Mouse (Mus musculus) neural tube, embryonic 12.5 days (tissue): ENCODE results near the gene Tdrd1. TPM values are rescaled to one million over a fixed set of nuclear protein-coding genes. Genes with fewer than 3 reads are reported as not detected.

Experiments
- ATAC-seq: fragments of 200-750 bp; cut with Nextera tagmentation; 2 replicates; pipeline ENCODE4 v1.8.0; 2017; ENCODE audit warnings: low read depth, mild to moderate bottlenecking, moderate TSS enrichment, moderate library complexity; ENCODE audit not compliant: low FRiP score
- H3K27ac ChIP-seq: fragments of 300-500 bp; sonication (generic); 2 replicates; pipeline ENCODE4 v1.5.1; 2016
- H3K27me3 ChIP-seq: fragments of 300-500 bp; sonication (generic); replicated peaks from 2 replicates; pipeline ENCODE4 v1.6.1; 2016; ENCODE audit warnings: mild to moderate bottlenecking
- H3K36me3 ChIP-seq: fragments of 300-500 bp; sonication (generic); 2 replicates; pipeline ENCODE4 v1.6.1; 2016; ENCODE audit warnings: mild to moderate bottlenecking
- H3K4me1 ChIP-seq: fragments of 300-500 bp; sonication (generic); 2 replicates; pipeline ENCODE4 v1.6.1; 2016
- H3K4me2 ChIP-seq: fragments of 300-500 bp; sonication (generic); replicated peaks from 2 replicates; pipeline ENCODE4 v1.6.1; 2016; ENCODE audit warnings: mild to moderate bottlenecking
- H3K4me3 ChIP-seq: fragments of 300-500 bp; sonication (generic); 2 replicates; pipeline ENCODE4 v1.5.1; 2016
- H3K9ac ChIP-seq: fragments of 300-500 bp; sonication (generic); 2 replicates; pipeline ENCODE4 v1.6.1; 2016; ENCODE audit warnings: mild to moderate bottlenecking
- H3K9me3 ChIP-seq: fragments of 300-500 bp; sonication (generic); 2 replicates; pipeline ENCODE4 v1.6.1; 2016; ENCODE audit warnings: mild to moderate bottlenecking
- WGBS: fragments of 180-500 bp; shearing (Covaris S2); methylation state at CpG from one replicate; pipeline ENCODE4 v1.1.7; 2016; 5-methylcytosine and 5-hydroxymethylcytosine counted together
- polyA plus RNA-seq: library from polyadenylated mRNA; unstranded; fragments of >200 nt; fragmentation: Nextera tagmentation; extraction: Ambion mirVana; gene quantifications from 2 replicates; pipeline ENCODE4 v1.2.1, GENCODE M21; 2016

Tdrd1 gene
- polyA plus RNA-seq, 1 experiment from 2014 or later = 0.76 TPM

GRCm38 (mm10) chr19:56838942-56839706 lies 13.1 kb downstream of the Tdrd1 start:
- Histone ChIP-seq H3K9me3 (no peaks in the 10 kb centered on the region), H3K9ac (no peak overlapping the region), H3K27ac (no peak overlapping the region), H3K36me3 (no peaks in the 10 kb centered on the region), H3K4me1 (peaks cover 4% of the 10 kb centered on the region; the same call in 1 of the 2 replicates), H3K27me3 (no peaks in the 10 kb centered on the region), H3K4me3 (no peak overlapping the region), H3K4me2 (no peak overlapping the region)
- 74% methylated on average over 17 of the region's 17 CpGs for WGBS
- ATAC-seq = no peak

DNA sequence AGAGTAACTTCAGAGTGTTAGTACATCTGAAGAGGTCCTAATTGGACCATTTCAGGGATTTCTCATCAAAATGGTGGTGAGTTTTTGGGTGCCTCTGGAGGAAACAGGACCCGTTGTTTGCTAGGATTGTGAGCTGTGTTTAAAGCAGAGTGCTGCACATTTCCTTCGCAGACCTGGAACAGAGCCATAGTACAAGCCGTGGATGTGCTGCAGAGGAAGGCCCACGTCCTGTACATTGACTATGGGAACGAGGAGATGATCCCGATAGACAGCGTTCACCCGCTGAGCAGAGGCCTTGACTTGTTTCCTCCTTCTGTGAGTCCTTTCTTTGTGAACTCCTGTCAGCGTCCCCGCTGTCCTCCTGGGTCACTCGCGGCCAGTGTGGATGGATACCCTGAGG lies 17.0 kb downstream of the Tdrd1 start:
- Histone ChIP-seq H3K36me3 (no peaks in the 10 kb centered on the region), H3K27me3 (no peaks in the 10 kb centered on the region), H3K9me3 (peaks cover 15% of the 10 kb centered on the region; the same call in 1 of the 2 replicates), H3K4me3 (no peak overlapping the region), H3K4me1 (no peaks in the 10 kb centered on the region; the same call in 1 of the 2 replicates), H3K9ac (no peak overlapping the region), H3K4me2 (no peak overlapping the region), H3K27ac (no peak overlapping the region)
- ATAC-seq = no peak
- WGBS = 85% methylated on average over 12 of the region's 12 CpGs

DNA sequence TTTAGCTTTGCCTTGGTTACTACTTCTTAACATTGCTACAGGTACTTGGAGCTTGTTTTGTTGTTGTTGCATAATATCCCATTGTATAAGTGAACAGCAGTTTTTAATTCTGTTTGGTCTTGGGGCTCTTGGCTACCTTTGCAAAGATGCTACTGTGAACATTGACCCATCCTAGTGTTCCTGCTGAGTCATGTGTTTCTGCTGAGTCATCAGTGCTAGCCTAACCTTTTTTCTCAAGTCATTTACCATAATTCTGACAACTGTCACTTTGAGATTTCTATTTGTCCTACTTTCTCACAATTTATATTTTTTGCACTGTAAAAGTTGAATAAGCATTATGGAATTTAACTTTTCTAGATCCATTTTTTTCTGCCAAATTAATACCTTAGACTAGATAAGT lies 26.6 kb downstream of the Tdrd1 start:
- Histone ChIP-seq H3K4me3 (no peak overlapping the region), H3K4me1 (no peaks in the 10 kb centered on the region)
- no peak for ATAC-seq

DNA sequence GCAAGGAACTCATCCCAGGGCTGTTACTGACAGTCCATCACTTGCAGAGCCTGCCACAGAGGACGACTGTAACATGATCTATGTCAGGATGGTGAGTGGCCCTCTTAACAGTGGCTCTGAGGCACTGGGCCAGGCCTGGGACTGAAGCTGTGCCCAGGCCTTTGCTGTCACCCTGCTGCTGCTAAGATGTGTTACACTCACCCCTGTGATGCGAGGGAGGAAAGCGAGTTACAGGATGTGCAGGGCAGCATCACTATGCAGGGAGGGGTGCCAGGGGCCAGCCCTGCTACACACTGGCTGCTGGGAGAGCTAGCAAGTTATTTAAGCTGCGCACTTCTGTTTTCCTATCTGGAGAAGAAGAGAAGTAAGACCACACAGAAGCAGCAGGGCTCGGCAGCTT lies 30.4 kb downstream of the Tdrd1 start:
- no peak overlapping the region for H3K4me2 ChIP-seq
- H3K27ac ChIP-seq = no peak overlapping the region
- ATAC-seq = no peak
- no peaks in the 10 kb centered on the region for H3K4me1 ChIP-seq
- H3K9ac ChIP-seq = no peak overlapping the region
- WGBS = 51% methylated on average over 5 of the region's 5 CpGs
- H3K36me3 ChIP-seq = no peaks in the 10 kb centered on the region
- H3K4me3 ChIP-seq = no peak overlapping the region
- no peaks in the 10 kb centered on the region for H3K9me3 ChIP-seq
- H3K27me3 ChIP-seq = no peaks in the 10 kb centered on the region

More for the DNA sequence above, 26.6 kb downstream of the Tdrd1 start:
- Histone ChIP-seq H3K27ac (no peak overlapping the region), H3K27me3 (no peaks in the 10 kb centered on the region), H3K36me3 (no peaks in the 10 kb centered on the region), H3K9ac (no peak overlapping the region), H3K9me3 (0 out of 2 replicates have a peak, but pooled peaks cover under 1% of the 10 kb centered on the region), H3K4me2 (no peak overlapping the region)

GRCm38 (mm10) chr19:56867701-56868100 lies 41.7 kb downstream of the Tdrd1 start:
- H3K4me3 ChIP-seq = no peak overlapping the region
- no peaks in the 10 kb centered on the region for H3K36me3 ChIP-seq
- no peaks in the 10 kb centered on the region for H3K9me3 ChIP-seq
- H3K27ac ChIP-seq = no peak overlapping the region
- no peak for ATAC-seq
- peaks cover 9% of the 10 kb centered on the region for H3K27me3 ChIP-seq
- no peak overlapping the region for H3K4me2 ChIP-seq
- WGBS = 69% methylated on average over 4 of the region's 4 CpGs
- H3K9ac ChIP-seq = no peak overlapping the region
- H3K4me1 ChIP-seq = no peaks in the 10 kb centered on the region

DNA sequence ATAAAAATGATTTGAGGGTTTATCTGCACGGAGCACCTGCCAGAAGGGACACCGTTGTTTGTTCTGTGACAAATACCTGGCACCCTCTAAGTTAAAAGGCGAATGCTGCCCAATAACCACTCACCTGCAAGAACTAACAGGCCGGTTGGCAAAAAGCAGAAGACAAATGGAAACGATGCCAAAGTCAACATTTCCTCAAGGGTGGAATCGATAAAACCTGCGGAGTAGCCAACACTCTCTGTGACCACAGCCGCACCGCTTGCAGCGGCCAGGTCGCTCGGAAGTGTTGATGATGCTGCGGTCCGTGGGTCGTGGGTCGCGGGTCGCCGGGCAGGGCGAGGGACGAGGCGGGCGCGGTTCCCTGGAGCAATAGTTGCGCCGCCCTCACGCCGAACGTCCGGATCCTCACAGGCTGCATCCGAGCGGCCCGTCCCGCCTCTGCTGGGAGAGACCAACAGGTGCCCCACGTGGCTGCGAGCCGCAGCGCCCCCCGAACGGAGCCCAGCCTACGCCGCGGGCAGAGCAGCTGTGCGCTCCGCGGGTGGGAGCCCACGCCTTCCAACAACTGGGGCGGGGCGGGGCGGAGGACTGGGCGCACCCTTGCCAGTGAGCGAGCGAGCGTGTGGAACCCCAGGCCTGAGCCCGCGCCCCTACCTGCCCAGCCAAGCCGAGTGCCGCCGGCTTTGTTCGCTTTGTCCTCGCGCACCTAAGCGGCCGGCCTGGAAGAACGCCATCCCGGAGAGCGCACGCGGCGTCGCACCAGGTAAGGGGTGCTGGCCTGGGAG lies 48.0 kb downstream of the Tdrd1 start, which contains the start of gene Vwa2:
TSS of gene Vwa2 (plus strand) at position 434 of the 785 bp plus-strand sequence.
- Histone ChIP-seq H3K4me1 (peaks cover 14% of the 10 kb centered on the region), H3K27me3 (peaks cover 47% of the 10 kb centered on the region), H3K4me2 (peak within 1 kb of the TSS; percentile 97), H3K27ac (no peak within 1 kb of the TSS), H3K9ac (peak within 1 kb of the TSS; percentile 44), H3K4me3 (peak within 1 kb of the TSS; percentile 48), H3K9me3 (no peaks in the 10 kb centered on the region), H3K36me3 (no peaks in the 10 kb centered on the region)
- 3% methylated on average over 71 of the region's 71 CpGs for WGBS
- ATAC-seq = no peak

DNA sequence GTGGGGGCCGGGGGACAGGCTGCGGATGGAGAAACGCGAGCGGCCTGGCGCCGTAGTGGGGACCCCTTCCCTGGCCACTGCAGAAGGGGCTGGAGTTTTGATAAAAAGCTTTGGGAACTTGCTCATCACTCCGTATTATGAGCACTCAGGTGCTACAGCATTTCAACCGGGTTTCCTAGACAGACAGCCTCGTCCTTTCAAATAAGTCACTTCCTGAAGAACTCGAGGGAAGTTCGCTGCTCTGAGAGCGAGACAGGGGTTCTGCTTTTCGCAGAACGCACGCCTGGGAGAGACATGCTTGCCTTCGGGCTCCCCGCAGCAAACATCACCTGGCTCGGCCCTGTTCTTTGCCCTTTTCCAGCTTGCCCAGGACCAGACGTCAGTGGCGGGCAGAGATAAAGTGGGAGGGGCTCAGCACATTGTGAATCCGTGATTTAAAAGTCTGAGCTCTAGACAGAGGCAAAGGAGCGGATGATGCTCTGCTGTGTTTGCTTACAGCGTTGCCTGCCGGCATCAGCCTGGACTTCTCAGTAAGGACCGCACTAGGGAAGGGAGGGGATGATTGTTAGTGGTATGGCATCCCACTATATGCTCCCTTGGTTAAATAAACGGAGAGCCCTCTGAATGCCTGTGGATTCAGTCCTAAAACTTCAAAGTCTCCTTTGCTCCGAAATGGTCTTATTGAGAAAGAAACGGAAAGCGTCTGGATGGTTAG lies 48.7 kb downstream of the Tdrd1 start:
- peak overlapping the region; percentile 48 for H3K4me3 ChIP-seq
- peaks cover 47% of the 10 kb centered on the region for H3K27me3 ChIP-seq
- 9% methylated on average over 30 of the region's 30 CpGs for WGBS
- H3K9me3 ChIP-seq = no peaks in the 10 kb centered on the region
- peaks cover 14% of the 10 kb centered on the region for H3K4me1 ChIP-seq
- H3K9ac ChIP-seq = peak overlapping the region; percentile 44; the same call in 1 of the 2 replicates
- H3K4me2 ChIP-seq = peak overlapping the region; percentile 97
- no peaks in the 10 kb centered on the region for H3K36me3 ChIP-seq
- H3K27ac ChIP-seq = no peak overlapping the region
- ATAC-seq = no peak

DNA sequence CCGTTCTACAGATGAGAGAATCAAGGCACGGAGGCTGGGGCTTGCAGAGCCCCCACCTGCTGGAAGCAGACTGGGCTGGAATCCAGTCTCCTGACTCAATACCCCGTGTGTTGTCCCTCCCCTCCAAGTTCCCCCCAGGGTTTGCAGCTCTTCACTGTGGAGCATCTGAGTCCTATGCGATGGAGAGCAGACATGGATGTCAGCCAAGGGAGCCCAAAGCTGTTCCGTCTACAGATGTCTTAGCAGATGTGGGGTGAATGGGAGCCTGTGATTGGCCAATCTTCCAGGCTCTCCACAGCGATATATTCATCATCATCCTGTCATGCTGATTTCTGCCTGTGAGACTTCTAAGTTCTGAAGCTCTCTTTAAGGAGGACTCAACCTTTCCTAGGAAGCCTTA lies 51.4 kb downstream of the Tdrd1 start:
- Histone ChIP-seq H3K27ac (no peak overlapping the region), H3K9ac (no peak overlapping the region), H3K4me2 (no peak overlapping the region), H3K9me3 (no peaks in the 10 kb centered on the region), H3K36me3 (no peaks in the 10 kb centered on the region), H3K27me3 (peaks cover 41% of the 10 kb centered on the region), H3K4me3 (no peak overlapping the region), H3K4me1 (peaks cover 14% of the 10 kb centered on the region)
- WGBS = 75% methylated on average over 6 of the region's 6 CpGs
- ATAC-seq = no peak

GRCm38 (mm10) chr19:56887879-56888278 lies 61.9 kb downstream of the Tdrd1 start:
- H3K27ac ChIP-seq = no peak overlapping the region
- ATAC-seq = no peak
- H3K36me3 ChIP-seq = no peaks in the 10 kb centered on the region
- no peaks in the 10 kb centered on the region for H3K9me3 ChIP-seq
- no peak overlapping the region for H3K4me3 ChIP-seq
- peaks cover 6% of the 10 kb centered on the region; the same call in 1 of the 2 replicates for H3K4me1 ChIP-seq
- H3K9ac ChIP-seq = no peak overlapping the region
- WGBS = 88% methylated on average over 10 of the region's 10 CpGs
- no peak overlapping the region for H3K4me2 ChIP-seq
- H3K27me3 ChIP-seq = no peaks in the 10 kb centered on the region

GRCm38 (mm10) chr19:56888654-56889053 lies 62.6 kb downstream of the Tdrd1 start:
- no peak overlapping the region for H3K4me3 ChIP-seq
- WGBS = 80% methylated on average over 5 of the region's 5 CpGs
- H3K27me3 ChIP-seq = no peaks in the 10 kb centered on the region
- no peak overlapping the region for H3K27ac ChIP-seq
- ATAC-seq = no peak
- no peak overlapping the region for H3K9ac ChIP-seq
- no peaks in the 10 kb centered on the region for H3K36me3 ChIP-seq
- no peak overlapping the region for H3K4me2 ChIP-seq
- peaks cover 6% of the 10 kb centered on the region; the same call in 1 of the 2 replicates for H3K4me1 ChIP-seq
- H3K9me3 ChIP-seq = no peaks in the 10 kb centered on the region

DNA sequence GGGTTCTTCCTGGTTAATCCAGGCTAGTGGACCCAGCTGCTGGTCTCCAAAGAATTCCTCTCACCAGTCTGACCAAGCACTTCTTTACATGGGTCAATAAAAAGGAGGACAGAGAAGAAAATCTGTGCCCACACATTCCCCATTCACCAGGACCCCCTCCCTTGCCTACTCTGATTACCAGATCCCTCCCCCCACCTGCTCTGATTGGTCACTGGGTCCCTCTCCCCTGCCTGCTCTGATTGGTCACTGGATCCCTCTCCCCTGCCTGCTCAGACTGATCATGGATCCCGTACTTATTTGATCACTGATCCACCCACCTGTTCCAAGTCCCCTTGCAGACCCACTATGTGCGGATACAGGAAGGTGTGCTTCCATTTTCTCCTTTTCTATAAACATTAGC lies 65.4 kb downstream of the Tdrd1 start:
- no peaks in the 10 kb centered on the region for H3K9me3 ChIP-seq
- no peaks in the 10 kb centered on the region for H3K36me3 ChIP-seq
- no peaks in the 10 kb centered on the region for H3K27me3 ChIP-seq
- ATAC-seq = no peak
- 0 out of 2 replicates have a peak overlapping the region, but pooled peaks have one; percentile 19 for H3K4me2 ChIP-seq
- no peak overlapping the region for H3K9ac ChIP-seq
- H3K4me1 ChIP-seq = peaks cover 6% of the 10 kb centered on the region; the same call in 1 of the 2 replicates
- WGBS = 49% methylated on average over 2 of the region's 2 CpGs
- H3K27ac ChIP-seq = no peak overlapping the region
- H3K4me3 ChIP-seq = no peak overlapping the region

DNA sequence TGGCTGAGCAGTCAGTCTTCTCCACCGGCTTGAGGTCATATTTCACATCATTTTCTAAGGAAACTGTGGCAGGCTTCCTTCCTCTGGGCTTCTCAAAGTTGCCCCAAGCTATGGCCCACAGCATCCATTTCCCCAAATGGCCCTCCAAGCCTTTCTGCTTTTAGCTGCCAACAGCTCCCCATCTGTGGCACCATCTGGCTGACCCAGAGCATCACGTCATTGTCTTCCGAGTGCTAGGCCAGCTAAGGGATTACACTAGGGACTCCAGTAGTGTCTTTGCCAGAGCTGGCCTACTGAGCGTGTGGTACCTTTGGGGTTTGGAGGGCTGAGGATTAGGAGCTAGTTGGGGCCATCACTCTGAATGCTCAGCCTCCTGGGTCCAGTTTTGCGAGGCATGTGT lies 66.6 kb downstream of the Tdrd1 start:
- Histone ChIP-seq H3K4me3 (no peak overlapping the region), H3K4me1 (peaks cover 6% of the 10 kb centered on the region; the same call in 1 of the 2 replicates), H3K4me2 (no peak overlapping the region), H3K27ac (no peak overlapping the region), H3K27me3 (no peaks in the 10 kb centered on the region), H3K9me3 (no peaks in the 10 kb centered on the region), H3K9ac (no peak overlapping the region), H3K36me3 (no peaks in the 10 kb centered on the region)
- WGBS = 74% methylated on average over 5 of the region's 5 CpGs
- ATAC-seq = no peak
